Mouse (Mus musculus) thymus, adult 2 months (tissue): ENCODE measurements around the gene Mindy4. TPM values are rescaled to one million over a fixed set of nuclear protein-coding genes. Genes with fewer than 3 reads are reported as not detected.

ENCODE experiments used
- DNase-seq: peaks from one replicate; pipeline ENCODE4 v3.0.0; 2021
- H3K27ac ChIP-seq: fragments of 200-500 bp; 2 replicates; pipeline ENCODE4 v1.5.1; 2012; ENCODE audit warnings: low read length, control low read depth; ENCODE audit not compliant: control insufficient read depth, insufficient read depth
- H3K27me3 ChIP-seq: fragments of 200-500 bp; 2 replicates; pipeline ENCODE4 v1.6.1; 2012; ENCODE audit warnings: mild to moderate bottlenecking, low read length, moderate library complexity, mixed read lengths; ENCODE audit not compliant: control insufficient read depth, insufficient read depth
- H3K36me3 ChIP-seq: fragments of 200-500 bp; 2 replicates; pipeline ENCODE4 v1.6.1; 2012; ENCODE audit warnings: mild to moderate bottlenecking, low read length, moderate library complexity; ENCODE audit not compliant: control insufficient read depth, insufficient read depth
- H3K4me1 ChIP-seq: fragments of 200-500 bp; replicated peaks from 2 replicates; pipeline ENCODE4 v1.6.1; 2012; ENCODE audit warnings: low read length; ENCODE audit not compliant: control insufficient read depth, insufficient read depth
- H3K4me3 ChIP-seq: fragments of 200-500 bp; 2 replicates; pipeline ENCODE4 v1.5.1; 2012; ENCODE audit warnings: mild to moderate bottlenecking, low read length, control low read depth, moderate library complexity; ENCODE audit not compliant: control insufficient read depth, insufficient read depth
- CTCF ChIP-seq: fragments of 200-500 bp; IDR thresholded peaks from 2 replicates; pipeline ENCODE4 v1.5.1; 2012; ENCODE audit warnings: mild to moderate bottlenecking, control low read depth, low read length, moderate library complexity, borderline replicate concordance; ENCODE audit not compliant: control insufficient read depth, poor library complexity, insufficient read depth; ENCODE audit errors: extremely low read depth
- POLR2A ChIP-seq: fragments of 200-500 bp; IDR thresholded peaks from 2 replicates; pipeline ENCODE4 v1.6.1; 2012; ENCODE audit warnings: mild to moderate bottlenecking, low read length, control low read depth, moderate library complexity; ENCODE audit not compliant: control insufficient read depth, poor library complexity, insufficient read depth; ENCODE audit errors: extremely low read depth
- WGBS: fragments of 180-500 bp; shearing (Covaris S2); methylation state at CpG from one replicate; pipeline ENCODE4 v1.1.7; 2018; 5-methylcytosine and 5-hydroxymethylcytosine counted together
- polyA plus RNA-seq: library from polyadenylated mRNA; depleted of rRNA; stranded (reverse); fragments of >200 nt; gene quantifications from 2 replicates; pipeline ENCODE4 v1.2.3, GENCODE M21; 2012; rRNA removed

Mindy4 gene
- polyA plus RNA-seq: 9.0 and 9.2 TPM in 2 replicates

DNA sequence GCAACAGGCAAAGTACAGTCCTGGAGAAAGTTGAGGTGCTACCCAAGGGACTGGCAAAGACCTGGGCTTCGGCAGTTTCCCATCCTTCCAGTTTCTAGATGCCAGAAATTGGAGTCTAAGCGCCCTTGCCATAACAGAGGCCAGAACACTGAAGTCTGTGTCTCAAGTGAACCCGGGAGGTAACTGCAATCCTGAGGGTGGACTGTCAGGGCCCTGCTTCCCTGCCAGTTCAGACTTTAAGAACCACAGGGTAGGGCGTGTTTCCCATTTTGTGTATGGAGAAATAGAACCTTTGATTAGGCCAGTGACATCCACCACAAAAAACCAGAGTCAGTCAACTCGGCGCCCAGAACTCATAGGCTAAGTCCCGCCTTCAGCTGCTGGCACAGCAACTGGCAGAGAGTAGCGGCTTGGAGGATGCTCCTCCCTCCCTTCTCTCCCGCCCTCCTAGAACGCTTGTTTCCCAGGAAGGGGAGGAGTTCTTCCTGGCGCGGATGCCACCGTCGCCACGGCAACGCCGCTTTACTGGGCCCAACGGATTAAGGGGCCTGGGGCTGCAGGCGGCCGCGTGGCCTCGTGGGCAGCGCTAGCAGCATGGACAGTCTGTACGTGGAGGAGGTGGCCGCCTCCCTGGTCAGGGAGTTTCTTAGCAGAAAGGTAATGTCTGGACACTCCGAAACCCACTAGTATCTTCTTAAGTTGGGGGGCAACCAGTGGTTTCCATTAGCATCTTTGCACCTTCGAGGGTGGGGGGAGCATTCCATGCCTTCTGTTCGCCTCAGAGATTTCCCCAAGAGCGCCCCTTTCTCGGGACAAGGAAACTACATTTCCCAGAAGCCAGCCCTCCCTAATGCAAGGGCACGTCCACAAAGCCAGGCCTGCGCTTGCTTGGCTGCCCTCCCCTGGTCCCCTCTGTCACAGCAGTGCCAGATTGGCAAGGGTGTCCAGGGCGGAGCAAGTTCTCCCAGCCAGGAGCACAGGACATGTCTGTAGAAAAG, at the start of gene Mindy4:
Gene Mindy4 (plus strand): TSS at position 471 of the 998 bp plus-strand sequence.
- no peaks in the 10 kb centered on the region for H3K27me3 ChIP-seq
- peak; percentile 68 for DNase-seq
- no peak within 1 kb of the TSS for H3K27ac ChIP-seq
- WGBS: 10% methylated on average over 33 of the region's 33 CpGs
- no peaks in the 10 kb centered on the region for H3K36me3 ChIP-seq
- peaks cover 9% of the 10 kb centered on the region for H3K4me1 ChIP-seq
- H3K4me3 ChIP-seq: peak within 1 kb of the TSS; percentile 53
- TF ChIP-seq POLR2A (no peak), CTCF (no peak)

- Histone ChIP-seq H3K27me3 (no peaks in the 10 kb centered on the region), H3K4me3 (no peak overlapping the region), H3K4me1 (no peaks in the 10 kb centered on the region), H3K36me3 (no peaks in the 10 kb centered on the region), H3K27ac (no peak overlapping the region)
- 77% methylated on average over 1 of the region's 1 CpGs for WGBS
- TF ChIP-seq POLR2A (no peak), CTCF (no peak)
- no peak for DNase-seq
Observed at GRCm38 (mm10) chr6:55159256-55159655, 43.9 kb upstream of the Mindy4 start.

DNA sequence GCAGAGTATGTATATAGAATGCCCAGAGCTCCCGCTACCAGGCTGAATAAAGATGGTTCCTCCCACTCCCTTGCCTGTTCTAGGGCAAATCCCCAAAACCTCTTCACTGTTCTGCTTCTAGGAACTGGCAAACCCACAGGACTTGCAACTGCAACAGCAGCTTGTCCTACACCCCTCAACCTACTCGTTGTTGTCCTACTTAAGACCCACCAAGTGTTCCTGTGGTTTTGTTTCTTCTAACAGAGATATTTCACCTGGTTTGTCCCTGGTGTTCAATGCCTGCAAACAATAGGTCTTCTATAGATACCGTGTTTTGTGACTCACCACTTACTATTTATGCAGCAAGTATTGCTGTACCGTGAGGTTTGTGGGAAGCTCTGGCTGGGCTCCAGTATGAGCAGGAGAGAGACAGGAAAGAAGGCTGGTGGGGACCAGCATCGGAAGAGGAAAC, 41.8 kb upstream of the Mindy4 start:
- WGBS: 21% methylated on average over 5 of the region's 5 CpGs
- DNase-seq: no peak
- Histone ChIP-seq H3K27ac (no peak overlapping the region), H3K36me3 (no peaks in the 10 kb centered on the region), H3K27me3 (no peaks in the 10 kb centered on the region), H3K4me1 (no peaks in the 10 kb centered on the region), H3K4me3 (no peak overlapping the region)
- TF ChIP-seq POLR2A: no peak
- no peak for TF ChIP-seq CTCF

- TF ChIP-seq POLR2A (no peak), CTCF (no peak)
- Histone ChIP-seq H3K27me3 (no peaks in the 10 kb centered on the region), H3K4me1 (no peaks in the 10 kb centered on the region), H3K36me3 (no peaks in the 10 kb centered on the region), H3K4me3 (no peak overlapping the region), H3K27ac (no peak overlapping the region)
- DNase-seq: no peak
- WGBS: 92% methylated on average over 8 of the region's 8 CpGs
Observed at GRCm38 (mm10) chr6:55163046-55163584, 40.1 kb upstream of the Mindy4 start.

DNA sequence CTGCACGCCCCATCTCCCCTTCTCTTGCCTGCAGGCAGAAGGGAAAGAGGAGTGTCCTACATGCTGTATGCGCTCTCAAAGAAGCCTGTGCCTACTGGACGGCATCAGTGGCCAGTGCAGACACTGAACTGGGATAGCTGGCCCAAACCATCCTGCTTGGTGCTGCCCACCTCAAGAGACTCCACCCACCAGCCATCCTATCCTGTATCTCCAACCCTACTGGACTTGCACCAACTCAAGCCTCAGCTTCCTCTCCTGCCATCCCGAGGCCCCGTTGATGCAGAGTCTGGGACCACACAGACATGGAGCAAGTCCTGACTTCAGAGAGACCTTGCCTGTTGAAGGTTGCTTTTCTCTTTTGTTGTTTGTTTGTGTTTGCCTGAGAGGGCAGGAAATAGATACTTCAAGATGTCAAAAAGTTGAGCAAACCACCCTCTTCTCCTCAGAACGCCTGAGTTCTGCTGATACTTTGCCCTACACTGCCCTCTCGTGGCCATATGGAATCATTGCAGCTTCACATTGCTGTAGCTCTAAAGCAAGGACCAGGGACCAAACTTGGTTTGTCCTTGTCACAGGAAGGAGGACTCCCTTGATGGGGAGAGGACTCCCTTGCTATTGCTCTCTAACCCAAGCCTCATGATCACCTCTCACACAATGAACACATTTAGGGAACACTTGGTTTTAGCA, 36.3 kb upstream of the Mindy4 start:
- no peaks in the 10 kb centered on the region for H3K4me1 ChIP-seq
- H3K36me3 ChIP-seq: no peaks in the 10 kb centered on the region
- TF ChIP-seq POLR2A (no peak), CTCF (no peak)
- WGBS: 43% methylated on average over 7 of the region's 7 CpGs
- no peak overlapping the region for H3K4me3 ChIP-seq
- DNase-seq: peak; percentile 72
- H3K27ac ChIP-seq: no peak overlapping the region
- no peaks in the 10 kb centered on the region for H3K27me3 ChIP-seq

- no peaks in the 10 kb centered on the region for H3K4me1 ChIP-seq
- no peak overlapping the region for H3K4me3 ChIP-seq
- DNase-seq: no peak
- 81% methylated on average over 5 of the region's 5 CpGs for WGBS
- no peaks in the 10 kb centered on the region for H3K36me3 ChIP-seq
- H3K27ac ChIP-seq: no peak overlapping the region
- no peak for TF ChIP-seq POLR2A
- no peak for TF ChIP-seq CTCF
- no peaks in the 10 kb centered on the region for H3K27me3 ChIP-seq
Observed at GRCm38 (mm10) chr6:55169818-55170217, 33.4 kb upstream of the Mindy4 start.
